Mouse (Mus musculus) retina, postnatal 7 days (tissue): ENCODE measurements around the gene Lcn2.
A peak's percentile ranks its signal among the peaks of the same experiment; 100 is the strongest.

Experiments used
- DNase-seq: peaks from one replicate; pipeline ENCODE4 v3.0.0-alpha.2; 2012; ENCODE audit warnings: low read depth, low spot score

Lcn2 gene

GRCm38 (mm10) chr2:32387706-32388490, at the start of gene Lcn2:
Lcn2 (minus strand) TSS chr2:32388252.
- DNase-seq, result no peak

- DNase-seq, result no peak
Observed at GRCm38 (mm10) chr2:32437612-32438166, 49.6 kb upstream of the Lcn2 start.

GRCm38 (mm10) chr2:32436686-32437372, 48.8 kb upstream of the Lcn2 start:
- no peak for DNase-seq

DNA sequence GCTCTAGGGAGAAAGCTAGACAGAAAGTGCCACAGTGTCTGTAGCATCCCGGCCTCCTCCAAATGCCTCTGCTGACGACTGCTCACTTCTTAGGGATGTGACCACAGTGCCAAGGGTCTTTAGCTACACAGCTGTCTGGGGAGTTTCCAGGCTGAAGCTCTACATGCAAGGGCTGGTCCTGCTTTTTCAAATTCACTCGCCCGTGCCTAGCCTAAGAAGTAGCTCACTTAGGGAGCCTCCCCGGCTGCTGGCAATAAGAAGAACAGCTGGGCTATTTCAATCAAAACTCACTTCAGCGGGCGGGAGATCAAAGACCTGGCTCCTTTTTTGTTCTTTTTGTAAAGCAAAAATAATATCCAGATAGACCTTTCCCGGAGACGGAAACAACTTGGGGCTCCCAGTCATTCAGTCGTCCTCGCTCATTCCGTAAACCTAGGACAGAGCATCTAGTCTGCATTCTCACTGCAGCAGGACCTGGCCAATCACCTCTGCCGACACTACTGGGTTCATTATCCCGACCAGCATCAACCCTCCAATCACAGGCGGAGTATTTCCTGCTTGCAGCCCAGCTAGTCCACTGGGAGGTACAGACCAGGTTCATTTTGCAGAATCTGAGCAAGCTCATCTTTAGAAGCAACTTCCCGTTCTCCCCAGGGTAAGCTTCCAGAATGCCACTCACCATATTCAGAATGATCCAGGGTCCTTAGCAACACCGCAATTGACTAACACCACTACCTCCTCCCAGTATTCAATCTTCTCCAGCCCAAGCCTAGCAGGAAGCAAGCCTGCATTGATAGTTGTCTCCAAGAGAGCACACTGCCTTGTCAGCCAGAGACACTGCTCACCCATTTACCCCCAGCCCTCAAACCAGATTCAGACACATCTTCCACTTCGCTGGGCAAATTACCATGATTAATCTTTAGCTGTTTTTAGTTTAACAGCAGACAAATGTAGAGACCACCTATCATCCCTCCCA, 42.9 kb upstream of the Lcn2 start:
- peak; percentile 70 for DNase-seq

DNA sequence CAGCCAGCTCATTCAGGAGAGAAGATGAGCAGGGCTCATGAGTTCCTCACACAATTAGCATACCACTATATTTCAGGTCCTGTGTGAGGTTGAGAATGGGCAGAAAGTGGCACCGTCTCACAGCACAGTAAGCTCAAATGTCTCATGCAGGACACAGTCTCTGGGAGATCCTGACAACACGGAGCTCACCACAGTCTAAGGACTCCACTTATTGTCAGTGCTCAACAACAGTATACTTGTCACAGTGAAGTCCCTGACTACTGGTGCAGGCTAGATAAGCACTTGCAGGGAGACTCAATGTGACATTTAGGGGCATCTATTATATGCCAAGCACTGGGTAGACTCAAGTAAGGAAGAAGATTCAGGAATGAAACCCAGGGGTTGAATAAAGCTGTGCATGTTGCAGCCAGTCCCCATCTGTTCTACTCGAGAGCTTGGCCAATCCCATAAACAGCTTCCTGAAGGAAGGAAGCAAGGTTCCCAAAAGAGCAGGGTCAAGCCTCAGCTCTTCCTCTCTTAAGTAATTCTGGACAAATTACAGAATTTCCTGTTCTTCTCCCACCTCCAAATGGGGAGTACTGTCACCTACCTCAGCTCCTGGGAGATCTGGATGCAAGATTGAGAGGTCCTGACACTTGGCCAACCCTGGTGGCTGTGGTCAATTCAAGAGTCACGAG, 41.3 kb upstream of the Lcn2 start:
- DNase-seq, result no peak

- no peak for DNase-seq
Observed at GRCm38 (mm10) chr2:32428262-32428722, 40.2 kb upstream of the Lcn2 start.

- DNase-seq, result no peak
Observed at GRCm38 (mm10) chr2:32427720-32428119, 39.7 kb upstream of the Lcn2 start.

- no peak for DNase-seq
Observed at GRCm38 (mm10) chr2:32426141-32426540, 38.1 kb upstream of the Lcn2 start.

DNA sequence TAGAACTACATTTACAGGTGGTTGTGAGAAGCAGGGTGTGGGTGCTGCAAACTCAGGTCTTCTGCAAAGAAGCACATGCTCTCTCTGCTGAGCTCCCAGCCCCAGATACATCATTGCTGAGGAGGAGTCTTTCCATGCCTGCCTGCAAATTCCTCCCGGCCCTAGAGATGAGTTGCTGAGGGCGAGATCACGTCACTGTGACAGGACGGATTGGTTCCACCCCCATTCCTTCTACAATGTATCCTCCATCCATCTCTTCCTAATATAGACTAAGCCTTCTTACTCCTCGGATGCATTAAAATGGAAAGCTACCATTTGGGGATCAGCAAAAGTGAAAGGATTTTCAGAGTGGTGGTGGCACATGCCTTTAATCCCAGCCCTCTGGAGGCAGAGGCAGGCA, 37.5 kb upstream of the Lcn2 start:
- DNase-seq, result no peak

DNA sequence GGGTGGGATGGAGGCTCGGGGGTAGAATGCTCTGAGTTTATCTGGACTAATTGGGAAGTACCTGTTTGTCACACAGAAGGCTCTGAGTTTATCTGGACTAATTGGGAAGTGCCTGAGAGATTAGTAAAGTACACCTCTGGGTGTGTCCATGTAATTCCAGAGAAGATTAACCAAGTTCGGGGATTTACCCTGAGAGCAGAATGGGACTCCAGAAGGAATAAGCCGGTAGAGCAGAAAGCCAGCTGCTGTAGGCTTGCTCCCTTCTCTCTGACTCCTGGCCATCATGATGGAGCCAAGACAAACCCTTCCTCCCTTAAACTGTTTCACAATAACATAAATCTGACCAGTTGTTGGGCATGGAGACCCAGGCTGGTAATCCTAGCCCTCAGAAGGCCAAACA, 36.7 kb upstream of the Lcn2 start:
- DNase-seq, result no peak

DNA sequence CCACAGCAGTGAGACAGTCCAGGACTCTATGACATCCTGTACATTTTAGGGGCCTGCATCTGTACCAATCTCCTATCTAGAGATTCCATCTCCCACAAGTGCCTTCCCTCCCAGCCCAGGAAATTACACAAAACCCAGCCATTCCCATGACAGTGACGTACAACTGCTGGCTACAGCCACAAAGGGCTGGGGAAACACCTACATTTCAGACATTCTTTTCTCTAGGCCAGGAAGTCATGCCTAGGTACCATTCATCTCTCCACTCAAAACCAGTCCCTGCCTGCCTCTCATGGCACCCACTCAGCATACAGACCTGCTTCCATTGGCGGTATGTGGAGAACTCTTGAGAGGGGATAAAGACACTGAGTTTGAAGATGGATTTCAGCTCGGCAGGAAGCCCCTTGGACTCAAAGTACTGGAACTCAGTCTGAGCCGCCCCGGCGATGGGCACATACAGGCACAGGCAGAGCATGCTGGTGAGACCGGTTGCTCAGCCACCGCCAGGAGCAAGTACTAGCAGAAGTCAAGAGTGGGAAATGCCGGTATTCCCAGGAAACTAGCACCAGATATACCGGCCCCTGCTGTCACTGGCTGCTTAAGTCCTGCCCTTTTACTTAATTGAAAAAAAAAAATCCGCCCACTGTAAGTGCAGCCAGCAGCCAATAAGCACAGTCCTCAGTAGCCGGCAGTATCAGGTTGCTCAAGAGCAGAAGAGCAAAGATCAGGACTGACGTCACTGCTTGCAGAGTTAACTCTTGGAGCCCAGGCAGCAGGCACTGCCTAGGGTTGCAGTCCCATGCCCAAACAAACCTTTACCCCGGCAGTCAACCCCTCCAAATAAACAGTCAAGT, 35.7 kb upstream of the Lcn2 start:
- no peak for DNase-seq

- no peak for DNase-seq
Observed at GRCm38 (mm10) chr2:32421851-32422251, 33.8 kb upstream of the Lcn2 start.

- DNase-seq, result no peak
Observed at GRCm38 (mm10) chr2:32420647-32421046, 32.6 kb upstream of the Lcn2 start.

GRCm38 (mm10) chr2:32420066-32420608, 32.1 kb upstream of the Lcn2 start:
- DNase-seq, result no peak

DNA sequence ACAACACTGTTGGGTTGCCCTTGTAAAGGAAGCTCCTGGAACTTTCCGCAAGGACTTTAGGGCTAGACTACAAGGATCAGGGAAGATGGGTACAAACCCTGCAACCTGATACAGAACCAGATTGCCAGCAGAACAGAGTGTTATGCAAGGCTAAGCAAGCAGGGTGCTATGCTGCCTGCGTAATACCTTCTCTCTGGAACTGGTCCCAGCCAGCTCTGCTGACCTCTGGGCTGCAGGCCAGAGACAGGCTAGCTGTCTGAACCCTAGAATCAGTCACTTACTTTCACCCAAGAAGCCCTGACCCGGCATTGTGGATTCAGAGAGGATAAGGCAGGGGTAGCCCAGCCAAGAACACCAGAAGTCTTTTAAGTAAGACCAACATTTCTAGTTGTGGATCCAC, 31.3 kb upstream of the Lcn2 start:
- DNase-seq, result no peak

GRCm38 (mm10) chr2:32418430-32419151, 30.5 kb upstream of the Lcn2 start:
- no peak for DNase-seq

- DNase-seq, result no peak
Observed at GRCm38 (mm10) chr2:32417486-32417885, 29.4 kb upstream of the Lcn2 start.

GRCm38 (mm10) chr2:32416556-32416955, 28.5 kb upstream of the Lcn2 start:
- DNase-seq, result no peak

DNA sequence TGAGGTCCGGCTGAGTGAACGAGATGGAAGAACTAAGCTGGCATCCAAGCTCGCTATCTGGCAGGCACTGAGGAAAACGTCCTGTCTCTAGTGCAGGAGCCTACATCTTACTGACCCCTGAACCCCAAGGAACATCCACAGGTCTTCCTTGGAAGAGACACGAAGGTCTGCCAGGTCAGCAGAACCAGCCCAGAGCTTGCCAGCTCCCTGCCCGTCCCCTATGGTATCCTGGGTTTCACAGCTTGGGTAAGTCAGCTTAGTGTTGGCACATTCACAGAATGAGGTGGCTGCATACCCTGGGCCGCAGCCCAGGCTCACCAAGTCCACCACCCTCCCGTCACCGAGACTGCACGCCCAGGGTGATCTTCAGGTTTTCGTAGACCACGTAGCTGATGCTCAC, 27.7 kb upstream of the Lcn2 start:
- no peak for DNase-seq
